Comparison of ENCODE assay signal across 15 mouse cellular contexts in genomic region chr2:10919955-10920354, GRCm38 (mm10).
A peak's percentile ranks its signal among the peaks of the same experiment; 100 is the strongest.
DNase-seq lines count a peak whose midpoint lies in the region; ATAC-seq and TF ChIP-seq lines count a peak whose summit lies in the region.
"Had no signal": no experiment of that assay in that cellular context is flagged by ENCODE, and none has a peak within 500 bp of the region (broad histone marks: within the 10 kb centered on the region; RNA-seq: fewer than 3 reads in every experiment).

No protein-coding gene starts in this region.

- no peak overlapping the region for H3K4me2 ChIP-seq in kidney, postnatal 0 days (ENCODE audit: low read length)
- H3K4me2 ChIP-seq: heart, embryonic 13.5 days; liver, embryonic 13.5 days had no signal

- H3K9me3 ChIP-seq in kidney, postnatal 0 days (replicated peaks; ENCODE audit: low read length): no peaks in the 10 kb centered on the region
- H3K9me3 ChIP-seq: heart, embryonic 13.5 days; limb, embryonic 10.5 days; liver, embryonic 13.5 days had no signal

- POLR2A ChIA-PET in Patski (lab: Charles Lee): no interaction called here

- no peaks in the 10 kb centered on the region for H3K36me3 ChIP-seq in kidney, postnatal 0 days (ENCODE audit: insufficient read depth, low read length)
- H3K36me3 ChIP-seq: heart, embryonic 13.5 days; limb, embryonic 10.5 days; liver, embryonic 13.5 days had no signal

- no peak for DNase-seq in kidney, postnatal 0 days (ENCODE audit: low spot score)
- no peak for DNase-seq in kidney, postnatal 4 days
- peak; percentile 13 for DNase-seq in retina, postnatal 1 day
- no peak for DNase-seq in retina, embryonic 14.5 days (ENCODE audit: low spot score)
- no peak for DNase-seq in Patski (ENCODE audit: low read depth, low spot score)
- no peak for DNase-seq in adipocyte (ENCODE audit: low spot score)
- DNase-seq: cerebellum, adult 11 months; gastrocnemius, postnatal 36 days; kidney, adult 11 months; kidney, postnatal 14 days; liver, embryonic 13.5 days; lung, postnatal 4 days had no signal

- no peaks in the 10 kb centered on the region for H3K27me3 ChIP-seq in kidney, postnatal 0 days (ENCODE audit: insufficient read depth, low read length)
- no peaks in the 10 kb centered on the region for H3K27me3 ChIP-seq in Patski
- H3K27me3 ChIP-seq: liver, embryonic 13.5 days had no signal

- no peak for ATAC-seq in kidney, postnatal 0 days (replicated peaks; ENCODE audit: low FRiP score, low read depth)
- no peak for ATAC-seq in Patski
- no peak for ATAC-seq in activated CD4-positive, CD25-positive, alpha-beta regulatory T cell, adult 4 months

- in situ Hi-C loops in Patski (cut with MboI; ENCODE audit: low pct_unique_long_range_greater_than_20kb): no loop called here

- no peak overlapping the region for H3K27ac ChIP-seq in kidney, postnatal 0 days
- H3K27ac ChIP-seq: heart, embryonic 13.5 days; limb, embryonic 10.5 days; liver, embryonic 13.5 days had no signal

- peak; percentile 66 for TF ChIP-seq CTCF in kidney, postnatal 0 days (IDR thresholded peaks at IDR 0.05; ENCODE audit: low read depth)
- TF ChIP-seq CTCF in Patski (IDR thresholded peaks at IDR 0.05): peak; percentile 51

- H3K4me1 ChIP-seq in kidney, postnatal 0 days (replicated peaks; ENCODE audit: insufficient read depth, low read length): no peaks in the 10 kb centered on the region
- H3K4me1 ChIP-seq: heart, embryonic 13.5 days; liver, embryonic 13.5 days had no signal

- H3K4me3 ChIP-seq in kidney, postnatal 0 days (replicated peaks; ENCODE audit: low read depth, low read length): no peak overlapping the region
- H3K4me3 ChIP-seq: heart, embryonic 13.5 days; limb, embryonic 10.5 days; liver, embryonic 13.5 days had no signal

- no peak overlapping the region for H3K9ac ChIP-seq in kidney, postnatal 0 days (ENCODE audit: low read depth, low read length)
- H3K9ac ChIP-seq: heart, embryonic 13.5 days; liver, embryonic 13.5 days had no signal

- CTCF ChIA-PET in Patski (lab: Charles Lee): interaction anchor here (1.0 kb wide), 1 partner anchor 17 kb away, joined by 3 read pairs; no protein-coding TSS in a partner anchor
